Mouse (Mus musculus): ENCODE data around the gene Spats1. TPM values are rescaled to one million over a fixed set of nuclear protein-coding genes. Genes with fewer than 3 reads are reported as not detected.
"Not testable (repeated sequence)": the region's sequence is repeated elsewhere in the genome, so short reads cannot be mapped to it uniquely, and the experiment has no call there.

The Spats1 gene
- total RNA-seq, 2 experiments from 2014 or later, result not detected

- no peak for DNase-seq
Measured at GRCm38 (mm10) chr17:45445923-45446322, 29.3 kb downstream of the Spats1 start.

GRCm38 (mm10) chr17:45434262-45434590 is 41.0 kb downstream of the Spats1 start:
- DNase-seq, result no peak

- peak; percentile 96 for DNase-seq
Measured at GRCm38 (mm10) chr17:45433419-45434261, 41.6 kb downstream of the Spats1 start, which contains the start of gene Cdc5l. TSS of gene Cdc5l (minus strand) at chr17:45433737.

GRCm38 (mm10) chr17:45432706-45433398 is 42.4 kb downstream of the Spats1 start:
- no peak for DNase-seq

DNA sequence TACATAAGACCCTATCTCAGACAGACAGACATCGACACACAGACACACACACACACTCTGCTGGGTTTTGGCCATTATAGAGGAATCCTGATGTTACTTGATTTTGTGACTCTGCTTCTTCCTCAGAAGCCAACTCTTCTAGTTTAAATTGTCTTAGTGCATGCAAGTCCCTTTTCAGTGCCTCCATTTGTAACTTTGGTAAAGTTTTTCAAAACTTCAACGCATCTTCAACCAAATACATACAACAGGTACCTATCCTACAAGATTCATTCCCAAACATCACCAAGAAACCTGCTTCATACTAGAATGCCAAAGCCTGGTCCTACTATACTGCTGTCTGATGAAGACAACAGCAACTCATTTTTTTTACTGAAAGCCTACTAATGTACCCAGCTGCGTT is 43.2 kb downstream of the Spats1 start:
- DNase-seq, result no peak

- DNase-seq, result no peak
Measured at GRCm38 (mm10) chr17:45417387-45417786, 57.8 kb downstream of the Spats1 start.

GRCm38 (mm10) chr17:45411617-45412016 is 63.6 kb downstream of the Spats1 start:
- not testable (repeated sequence) for DNase-seq

GRCm38 (mm10) chr17:45408719-45409118 is 66.5 kb downstream of the Spats1 start:
- DNase-seq, result no peak

GRCm38 (mm10) chr17:45406281-45406680 is 68.9 kb downstream of the Spats1 start:
- no peak for DNase-seq

- DNase-seq, result no peak
Measured at GRCm38 (mm10) chr17:45403207-45403606, 72.0 kb downstream of the Spats1 start.

- no peak for DNase-seq
Measured at GRCm38 (mm10) chr17:45402601-45403000, 72.6 kb downstream of the Spats1 start.

- DNase-seq, result no peak
Measured at GRCm38 (mm10) chr17:45402126-45402525, 73.1 kb downstream of the Spats1 start.

DNA sequence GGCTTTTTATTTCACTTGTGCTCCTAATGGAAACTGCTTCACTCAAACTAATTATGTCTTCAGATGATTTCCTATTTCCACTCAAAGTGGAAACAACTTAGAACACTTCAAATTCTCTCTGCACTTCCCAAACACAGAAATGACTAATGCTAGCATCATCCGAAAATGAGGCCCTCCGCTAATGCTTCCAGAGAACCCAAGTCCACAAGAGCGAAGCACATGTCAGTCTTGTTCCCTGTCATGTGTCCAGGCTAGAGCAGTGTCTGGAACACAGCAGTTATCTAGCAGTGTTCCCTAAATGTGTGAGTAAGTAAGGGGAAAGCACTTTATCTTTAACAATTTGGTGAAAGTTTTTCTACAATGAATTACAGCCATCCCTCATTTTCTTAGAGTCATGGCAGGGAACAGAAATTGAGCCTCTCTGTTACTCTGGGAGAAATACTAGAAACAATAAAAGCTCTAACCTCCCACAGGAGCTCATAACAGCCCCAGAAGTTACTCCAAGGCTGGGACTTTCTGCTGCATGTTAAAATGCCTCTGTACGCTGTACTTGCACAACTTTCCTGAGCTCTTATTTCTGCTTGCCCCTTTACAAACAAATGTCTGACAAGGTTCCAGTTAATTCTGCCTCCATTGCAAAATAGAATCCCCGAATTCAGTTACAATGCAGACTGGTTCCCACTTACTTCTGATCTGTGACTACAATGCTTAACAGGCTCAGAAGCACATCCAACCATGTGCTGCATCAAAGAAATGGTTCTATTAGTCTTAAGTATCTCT is 73.9 kb downstream of the Spats1 start:
- no peak for DNase-seq

DNA sequence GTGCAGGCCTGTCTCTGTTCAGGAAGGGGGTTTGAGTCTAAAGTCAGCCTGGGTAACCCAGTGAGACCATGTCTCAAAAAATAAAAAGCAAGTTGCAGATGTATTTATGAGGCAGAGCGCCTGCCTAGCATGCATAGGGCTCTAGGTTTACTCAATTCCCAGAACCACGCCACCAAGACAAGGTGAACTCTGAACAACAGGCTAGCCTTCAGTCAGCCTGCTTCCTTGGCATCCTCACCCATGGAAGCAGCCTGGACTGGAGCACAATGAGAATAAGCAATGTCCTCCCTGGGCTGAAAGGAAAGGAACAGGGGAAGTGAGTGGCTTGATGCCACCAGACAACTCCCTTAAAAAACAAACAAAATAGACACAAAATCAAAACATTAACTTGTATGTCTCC is 77.2 kb downstream of the Spats1 start:
- no peak for DNase-seq

GRCm38 (mm10) chr17:45397541-45397940 is 77.7 kb downstream of the Spats1 start:
- DNase-seq, result no peak

DNA sequence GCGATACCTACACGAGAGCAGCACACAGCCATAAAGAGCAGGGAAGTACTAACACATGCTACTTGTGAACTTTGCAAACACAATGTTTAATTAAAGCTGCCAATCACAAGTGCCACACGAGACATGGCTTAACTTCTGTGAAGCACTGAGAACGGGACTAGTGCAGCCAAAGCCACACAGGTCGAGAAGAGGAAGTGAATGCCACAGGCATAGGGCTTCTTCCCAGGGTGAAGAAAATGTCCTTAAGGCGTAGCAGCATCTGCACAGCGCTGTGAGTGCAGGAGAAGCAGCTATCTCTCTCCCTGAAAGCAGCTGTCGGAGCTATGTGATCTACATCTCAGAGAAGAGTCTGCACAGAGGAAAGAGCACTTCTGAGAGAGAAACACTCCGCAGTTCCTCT is 80.6 kb downstream of the Spats1 start:
- no peak for DNase-seq

GRCm38 (mm10) chr17:45393765-45394164 is 81.5 kb downstream of the Spats1 start:
- no peak for DNase-seq

Other genes starting within 250 kb of the Spats1 start
- 10 to 100 TPM; 32.9 to 33.3 TPM for gene Cdc5l, start 41.7 kb downstream of the Spats1 start, total RNA-seq (2021)
- gene Aars2, start 31.4 kb upstream of the Spats1 start, total RNA-seq (2021), result 10 to 100 TPM; 13.5 to 13.8 TPM
- gene Tcte1, start 48.0 kb upstream of the Spats1 start, total RNA-seq (2021), result not detected
- not detected for gene Tmem151b, start 74.3 kb upstream of the Spats1 start, total RNA-seq (2021)
- under 1 TPM; 0.48 to 0.69 TPM for gene Nfkbie, start 80.3 kb upstream of the Spats1 start, total RNA-seq (2021)
- gene Slc35b2, start 88.5 kb upstream of the Spats1 start, total RNA-seq (2021), result 10 to 100 TPM; 17.5 to 21.5 TPM
- 100 to 1,000 TPM; 839 to 859 TPM for gene Hsp90ab1, start 97.9 kb upstream of the Spats1 start, total RNA-seq (2021)
- 10 to 100 TPM; 41.4 to 42.2 TPM for gene Slc29a1, start 124.2 kb upstream of the Spats1 start, total RNA-seq (2021)
- gene Mymx, start 126.7 kb upstream of the Spats1 start, total RNA-seq (2021), result 1 to 10 TPM in 1 of 2 experiments, under 1 TPM in 1; 0.36 to 1.4 TPM
- under 1 TPM; 0.13 to 0.59 TPM for gene Capn11, start 183.9 kb upstream of the Spats1 start, total RNA-seq (2021)
- gene Mrpl14, start 210.9 kb upstream of the Spats1 start, total RNA-seq (2021), result 10 to 100 TPM; 93.5 to 96.0 TPM
- 10 to 100 TPM; 59.9 to 60.3 TPM for gene Tmem63b, start 211.5 kb upstream of the Spats1 start, total RNA-seq (2021)

Data from gastrocnemius, postnatal 25 days (tissue).